Mouse (Mus musculus) midbrain, embryonic 12.5 days (tissue): ENCODE measurements around the gene Adcy5. TPM values are rescaled to one million over a fixed set of nuclear protein-coding genes. Genes with fewer than 3 reads are reported as not detected.
A peak's percentile ranks its signal among the peaks of the same experiment; 100 is the strongest.

ENCODE experiments used
- ATAC-seq: fragments of 200-750 bp; cut with Nextera tagmentation; 2 replicates; pipeline ENCODE4 v1.8.0; 2017; ENCODE audit warnings: low read depth, moderate TSS enrichment, moderate library complexity; ENCODE audit not compliant: low FRiP score
- H3K27ac ChIP-seq: fragments of 300-500 bp; sonication (generic); replicated peaks from 2 replicates; pipeline ENCODE4 v1.5.1; 2016; ENCODE audit warnings: mild to moderate bottlenecking
- H3K27me3 ChIP-seq: fragments of 300-500 bp; sonication (generic); 2 replicates; pipeline ENCODE4 v1.6.1; 2016; ENCODE audit warnings: mild to moderate bottlenecking
- H3K36me3 ChIP-seq: fragments of 300-500 bp; sonication (generic); 2 replicates; pipeline ENCODE4 v1.6.1; 2016
- H3K4me1 ChIP-seq: fragments of 300-500 bp; sonication (generic); 2 replicates; pipeline ENCODE4 v1.6.1; 2016
- H3K4me2 ChIP-seq: fragments of 300-500 bp; sonication (generic); replicated peaks from 2 replicates; pipeline ENCODE4 v1.6.1; 2016; ENCODE audit warnings: mild to moderate bottlenecking, moderate library complexity
- H3K4me3 ChIP-seq: fragments of 300-500 bp; sonication (generic); 2 replicates; pipeline ENCODE4 v1.5.1; 2016; ENCODE audit warnings: mild to moderate bottlenecking
- H3K9ac ChIP-seq: fragments of 300-500 bp; sonication (generic); replicated peaks from 2 replicates; pipeline ENCODE4 v1.6.1; 2016; ENCODE audit warnings: mild to moderate bottlenecking, moderate library complexity
- H3K9me3 ChIP-seq: fragments of 300-500 bp; sonication (generic); 2 replicates; pipeline ENCODE4 v1.6.1; 2016; ENCODE audit warnings: mild to moderate bottlenecking
- WGBS: fragments of 180-500 bp; shearing (Covaris S2); methylation state at CpG from one replicate; pipeline ENCODE4 v1.1.7; 2016; 5-methylcytosine and 5-hydroxymethylcytosine counted together
- polyA plus RNA-seq: library from polyadenylated mRNA; unstranded; fragments of >200 nt; fragmentation: Nextera tagmentation; extraction: Ambion mirVana; gene quantifications from 2 replicates; pipeline ENCODE4 v1.2.1, GENCODE M21; 2016

The Adcy5 gene
- polyA plus RNA-seq, 1 experiment from 2014 or later = 3.6 TPM

GRCm38 (mm10) chr16:35190777-35191176 lies 36.1 kb downstream of the Adcy5 start:
- Histone ChIP-seq H3K4me2 (no peak overlapping the region), H3K9ac (no peak overlapping the region), H3K4me1 (peaks cover 7% of the 10 kb centered on the region; the same call in 1 of the 2 replicates), H3K27me3 (no peaks in the 10 kb centered on the region), H3K4me3 (no peak overlapping the region), H3K9me3 (no peaks in the 10 kb centered on the region), H3K27ac (no peak overlapping the region), H3K36me3 (no peaks in the 10 kb centered on the region)
- ATAC-seq = no peak
- WGBS = 86% methylated on average over 7 of the region's 7 CpGs

- no peak overlapping the region for H3K4me2 ChIP-seq
- H3K9me3 ChIP-seq = no peaks in the 10 kb centered on the region
- H3K27ac ChIP-seq = no peak overlapping the region
- no peak overlapping the region for H3K4me3 ChIP-seq
- no peaks in the 10 kb centered on the region for H3K36me3 ChIP-seq
- peaks cover 7% of the 10 kb centered on the region; the same call in 1 of the 2 replicates for H3K4me1 ChIP-seq
- no peak overlapping the region for H3K9ac ChIP-seq
- 77% methylated on average over 7 of the region's 7 CpGs for WGBS
- no peaks in the 10 kb centered on the region for H3K27me3 ChIP-seq
- no peak for ATAC-seq
Observed at GRCm38 (mm10) chr16:35191271-35191670, 36.6 kb downstream of the Adcy5 start.

GRCm38 (mm10) chr16:35192471-35192870 lies 37.8 kb downstream of the Adcy5 start:
- Histone ChIP-seq H3K36me3 (no peaks in the 10 kb centered on the region), H3K4me2 (no peak overlapping the region), H3K9ac (no peak overlapping the region), H3K4me1 (peaks cover 7% of the 10 kb centered on the region; the same call in 1 of the 2 replicates), H3K4me3 (no peak overlapping the region), H3K27me3 (no peaks in the 10 kb centered on the region), H3K9me3 (no peaks in the 10 kb centered on the region), H3K27ac (no peak overlapping the region)
- ATAC-seq = no peak
- WGBS = 97% methylated on average over 4 of the region's 4 CpGs

GRCm38 (mm10) chr16:35193357-35193756 lies 38.7 kb downstream of the Adcy5 start:
- Histone ChIP-seq H3K9me3 (no peaks in the 10 kb centered on the region), H3K4me2 (no peak overlapping the region), H3K27ac (no peak overlapping the region), H3K36me3 (no peaks in the 10 kb centered on the region), H3K4me3 (no peak overlapping the region), H3K9ac (no peak overlapping the region), H3K4me1 (peaks cover 7% of the 10 kb centered on the region; the same call in 1 of the 2 replicates), H3K27me3 (no peaks in the 10 kb centered on the region)
- WGBS = 47% methylated on average over 3 of the region's 3 CpGs
- ATAC-seq = 0 out of 2 replicates have a peak, but pooled peaks have one; percentile 6

- Histone ChIP-seq H3K27ac (no peak overlapping the region), H3K9me3 (no peaks in the 10 kb centered on the region), H3K4me1 (no peaks in the 10 kb centered on the region), H3K27me3 (no peaks in the 10 kb centered on the region), H3K4me3 (no peak overlapping the region), H3K36me3 (no peaks in the 10 kb centered on the region), H3K4me2 (no peak overlapping the region), H3K9ac (no peak overlapping the region)
- WGBS = 67% methylated on average over 6 of the region's 6 CpGs
- no peak for ATAC-seq
Observed at GRCm38 (mm10) chr16:35199721-35200431, 45.2 kb downstream of the Adcy5 start.

GRCm38 (mm10) chr16:35200432-35201142 lies 45.9 kb downstream of the Adcy5 start:
- Histone ChIP-seq H3K27me3 (no peaks in the 10 kb centered on the region), H3K9me3 (no peaks in the 10 kb centered on the region), H3K4me1 (peaks cover 7% of the 10 kb centered on the region), H3K4me3 (no peak overlapping the region), H3K4me2 (no peak overlapping the region), H3K27ac (no peak overlapping the region), H3K9ac (no peak overlapping the region), H3K36me3 (no peaks in the 10 kb centered on the region)
- ATAC-seq = no peak
- WGBS = 83% methylated on average over 9 of the region's 9 CpGs

- no peaks in the 10 kb centered on the region for H3K27me3 ChIP-seq
- no peak overlapping the region for H3K9ac ChIP-seq
- no peak overlapping the region for H3K4me2 ChIP-seq
- WGBS = 88% methylated on average over 5 of the region's 5 CpGs
- H3K36me3 ChIP-seq = no peaks in the 10 kb centered on the region
- no peak overlapping the region for H3K4me3 ChIP-seq
- ATAC-seq = no peak
- H3K4me1 ChIP-seq = peaks cover 13% of the 10 kb centered on the region
- H3K27ac ChIP-seq = no peak overlapping the region
- no peaks in the 10 kb centered on the region for H3K9me3 ChIP-seq
Observed at GRCm38 (mm10) chr16:35201281-35201680, 46.6 kb downstream of the Adcy5 start.

- H3K4me3 ChIP-seq = no peak overlapping the region
- no peak overlapping the region for H3K4me2 ChIP-seq
- H3K36me3 ChIP-seq = no peaks in the 10 kb centered on the region
- no peak overlapping the region for H3K9ac ChIP-seq
- no peak for ATAC-seq
- H3K27ac ChIP-seq = no peak overlapping the region
- H3K4me1 ChIP-seq = peaks cover 13% of the 10 kb centered on the region
- H3K9me3 ChIP-seq = no peaks in the 10 kb centered on the region
- no peaks in the 10 kb centered on the region for H3K27me3 ChIP-seq
- 62% methylated on average over 1 of the region's 1 CpGs for WGBS
Observed at GRCm38 (mm10) chr16:35203511-35203910, 48.8 kb downstream of the Adcy5 start.

GRCm38 (mm10) chr16:35205681-35206080 lies 51.0 kb downstream of the Adcy5 start:
- Histone ChIP-seq H3K27ac (peak overlapping the region; percentile 46; the same call in 1 of the 2 replicates), H3K36me3 (no peaks in the 10 kb centered on the region), H3K9me3 (no peaks in the 10 kb centered on the region), H3K4me1 (peaks cover 13% of the 10 kb centered on the region), H3K4me2 (no peak overlapping the region), H3K27me3 (no peaks in the 10 kb centered on the region), H3K9ac (no peak overlapping the region), H3K4me3 (no peak overlapping the region)
- no peak for ATAC-seq
- WGBS = 56% methylated on average over 5 of the region's 5 CpGs

GRCm38 (mm10) chr16:35206426-35206825 lies 51.7 kb downstream of the Adcy5 start:
- Histone ChIP-seq H3K27ac (no peak overlapping the region), H3K36me3 (no peaks in the 10 kb centered on the region), H3K27me3 (no peaks in the 10 kb centered on the region), H3K4me3 (no peak overlapping the region), H3K4me2 (no peak overlapping the region), H3K9ac (no peak overlapping the region), H3K4me1 (peaks cover 13% of the 10 kb centered on the region), H3K9me3 (no peaks in the 10 kb centered on the region)
- 82% methylated on average over 6 of the region's 6 CpGs for WGBS
- no peak for ATAC-seq

- H3K27ac ChIP-seq = no peak overlapping the region
- H3K9me3 ChIP-seq = no peaks in the 10 kb centered on the region
- no peaks in the 10 kb centered on the region for H3K27me3 ChIP-seq
- H3K4me2 ChIP-seq = no peak overlapping the region
- peaks cover 13% of the 10 kb centered on the region for H3K4me1 ChIP-seq
- no peak overlapping the region for H3K9ac ChIP-seq
- no peak overlapping the region for H3K4me3 ChIP-seq
- no peak for ATAC-seq
- WGBS = 77% methylated on average over 3 of the region's 3 CpGs
- no peaks in the 10 kb centered on the region for H3K36me3 ChIP-seq
Observed at GRCm38 (mm10) chr16:35208796-35209195, 54.1 kb downstream of the Adcy5 start.

- WGBS = 86% methylated on average over 5 of the region's 5 CpGs
Observed at GRCm38 (mm10) chr16:35209753-35210152, 55.1 kb downstream of the Adcy5 start.

More at GRCm38 (mm10) chr16:35209753-35210152, 55.1 kb downstream of the Adcy5 start:
- Histone ChIP-seq H3K9me3 (no peaks in the 10 kb centered on the region), H3K27ac (no peak overlapping the region), H3K4me3 (no peak overlapping the region), H3K9ac (no peak overlapping the region), H3K36me3 (no peaks in the 10 kb centered on the region), H3K4me1 (peaks cover 13% of the 10 kb centered on the region), H3K27me3 (no peaks in the 10 kb centered on the region), H3K4me2 (no peak overlapping the region)
- ATAC-seq = no peak
